Mouse (Mus musculus): ENCODE results near the gene Lrmda. TPM values are rescaled to one million over a fixed set of nuclear protein-coding genes. Genes with fewer than 3 reads are reported as not detected.
"Not testable (repeated sequence)": the region's sequence is repeated elsewhere in the genome, so short reads cannot be mapped to it uniquely, and the experiment has no call there.

Gene Lrmda
- polyA plus RNA-seq, 1 experiment from 2014 or later, result 0.95 TPM

GRCm38 (mm10) chr14:22587285-22587957, 567.9 kb downstream of the Lrmda start:
- Histone ChIP-seq H3K27ac (replicated peaks in 1 of 2; ENCODE audit: control insufficient read depth in 1 of 2, insufficient read depth in 1 of 2, low read depth in 2 of 2, low read length in 2 of 2) (no peak overlapping the region), H3K36me3 (ENCODE audit: control insufficient read depth, insufficient read depth, low read length) (no peaks in the 10 kb centered on the region), H3K27me3 (ENCODE audit: control insufficient read depth, insufficient read depth, low read length) (no peaks in the 10 kb centered on the region), H3K9me3 (ENCODE audit: control insufficient read depth, low read length) (no peaks in the 10 kb centered on the region), H3K9ac (ENCODE audit: low read length) (no peak overlapping the region), H3K4me3 (ENCODE audit: control insufficient read depth in 1 of 2, insufficient read depth in 1 of 2, low read depth in 1 of 2, low read length in 2 of 2) (no peak overlapping the region), H3K4me2 (ENCODE audit: low read length) (no peak overlapping the region), H3K4me1 (ENCODE audit: control insufficient read depth in 2 of 2, insufficient read depth in 2 of 2, low read length in 2 of 2) (peaks cover 0 to 7% of the 10 kb centered on the region in 2 experiments; a peak in 1 of 4 replicates)
- no peak for ATAC-seq (ENCODE audit: insufficient number of reproducible peaks, insufficient read depth, low FRiP score, low read depth)
- WGBS, result 84% methylated on average over 4 of the region's 4 CpGs

DNA sequence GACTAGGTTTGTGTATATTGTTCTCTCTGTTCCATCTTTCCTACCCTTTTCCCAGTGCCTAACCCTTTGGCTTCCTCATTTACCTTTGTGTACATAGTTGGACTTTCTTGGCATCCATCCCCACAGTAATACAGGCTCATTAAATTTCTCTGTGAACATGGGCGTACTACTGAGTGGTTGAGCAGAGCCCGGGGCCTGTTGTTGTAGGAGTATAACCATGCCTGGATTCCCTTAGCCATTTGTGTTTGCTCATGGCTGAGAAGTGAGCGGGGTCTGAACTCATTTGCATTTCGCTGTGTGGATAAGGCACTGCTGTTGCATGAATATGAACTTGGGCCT, 568.4 kb downstream of the Lrmda start:
- 95% methylated on average over 4 of the region's 4 CpGs for WGBS

DNA sequence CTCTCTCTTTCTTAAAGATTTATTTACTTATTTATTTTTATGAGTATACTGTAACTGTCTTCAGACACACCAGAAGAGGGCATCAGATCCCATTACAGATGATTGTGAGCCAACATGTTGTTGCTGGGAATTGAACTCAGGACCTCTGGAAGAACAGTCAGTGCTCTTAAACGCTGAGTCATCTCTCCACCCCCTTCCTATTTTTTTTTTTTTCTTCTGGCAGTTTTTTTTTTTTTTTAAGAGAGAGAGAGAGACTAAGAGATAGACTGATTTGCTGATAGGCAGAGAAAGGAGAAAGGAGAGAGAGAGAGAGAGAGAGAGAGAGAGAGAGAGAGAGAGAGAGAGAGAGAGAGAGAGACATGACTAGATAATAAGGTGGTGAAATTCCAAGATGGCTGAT, 568.9 kb downstream of the Lrmda start:
- H3K9ac ChIP-seq (ENCODE audit: low read length); H3K36me3 ChIP-seq (ENCODE audit: control insufficient read depth, insufficient read depth, low read length); H3K9me3 ChIP-seq (ENCODE audit: control insufficient read depth, low read length); H3K4me2 ChIP-seq (ENCODE audit: low read length); H3K4me3 ChIP-seq (ENCODE audit: control insufficient read depth in 1 of 2, insufficient read depth in 1 of 2, low read depth in 1 of 2, low read length in 2 of 2); H3K27ac ChIP-seq (replicated peaks in 1 of 2; ENCODE audit: control insufficient read depth in 1 of 2, insufficient read depth in 1 of 2, low read depth in 2 of 2, low read length in 2 of 2); H3K27me3 ChIP-seq (ENCODE audit: control insufficient read depth, insufficient read depth, low read length); H3K4me1 ChIP-seq (ENCODE audit: control insufficient read depth in 2 of 2, insufficient read depth in 2 of 2, low read length in 2 of 2); ATAC-seq (ENCODE audit: insufficient number of reproducible peaks, insufficient read depth, low FRiP score, low read depth): not testable (repeated sequence)
- 78% methylated on average over 1 of the region's 1 CpGs for WGBS

More for the DNA sequence above, 568.4 kb downstream of the Lrmda start:
- no peak for ATAC-seq (ENCODE audit: insufficient number of reproducible peaks, insufficient read depth, low FRiP score, low read depth)
- H3K4me2 ChIP-seq (ENCODE audit: low read length), result no peak overlapping the region
- H3K9me3 ChIP-seq (ENCODE audit: control insufficient read depth, low read length), result no peaks in the 10 kb centered on the region
- peaks cover 0 to 7% of the 10 kb centered on the region in 2 experiments; a peak in 1 of 4 replicates for H3K4me1 ChIP-seq (ENCODE audit: control insufficient read depth in 2 of 2, insufficient read depth in 2 of 2, low read length in 2 of 2)
- H3K4me3 ChIP-seq (ENCODE audit: control insufficient read depth in 1 of 2, insufficient read depth in 1 of 2, low read depth in 1 of 2, low read length in 2 of 2), result no peak overlapping the region
- H3K27ac ChIP-seq (replicated peaks in 1 of 2; ENCODE audit: control insufficient read depth in 1 of 2, insufficient read depth in 1 of 2, low read depth in 2 of 2, low read length in 2 of 2), result no peak overlapping the region
- no peak overlapping the region for H3K9ac ChIP-seq (ENCODE audit: low read length)
- H3K27me3 ChIP-seq (ENCODE audit: control insufficient read depth, insufficient read depth, low read length), result no peaks in the 10 kb centered on the region
- H3K36me3 ChIP-seq (ENCODE audit: control insufficient read depth, insufficient read depth, low read length), result no peaks in the 10 kb centered on the region

- Histone ChIP-seq H3K27me3 (ENCODE audit: control insufficient read depth, insufficient read depth, low read length) (no peaks in the 10 kb centered on the region), H3K4me2 (ENCODE audit: low read length) (no peak overlapping the region), H3K9ac (ENCODE audit: low read length) (no peak overlapping the region), H3K36me3 (ENCODE audit: control insufficient read depth, insufficient read depth, low read length) (no peaks in the 10 kb centered on the region), H3K4me1 (ENCODE audit: control insufficient read depth in 2 of 2, insufficient read depth in 2 of 2, low read length in 2 of 2) (peaks cover 0 to 7% of the 10 kb centered on the region in 2 experiments; a peak in 1 of 4 replicates), H3K9me3 (ENCODE audit: control insufficient read depth, low read length) (no peaks in the 10 kb centered on the region), H3K27ac (replicated peaks in 1 of 2; ENCODE audit: control insufficient read depth in 1 of 2, insufficient read depth in 1 of 2, low read depth in 2 of 2, low read length in 2 of 2) (no peak overlapping the region), H3K4me3 (ENCODE audit: control insufficient read depth in 1 of 2, insufficient read depth in 1 of 2, low read depth in 1 of 2, low read length in 2 of 2) (no peak overlapping the region)
- 67% methylated on average over 7 of the region's 7 CpGs for WGBS
- ATAC-seq (ENCODE audit: insufficient number of reproducible peaks, insufficient read depth, low FRiP score, low read depth), result no peak
These were observed 570.1 kb downstream of the Lrmda start for GRCm38 (mm10) chr14:22589503-22590215.

GRCm38 (mm10) chr14:22591186-22591585, 571.7 kb downstream of the Lrmda start:
- H3K27me3 ChIP-seq (ENCODE audit: control insufficient read depth, insufficient read depth, low read length), result no peaks in the 10 kb centered on the region
- H3K27ac ChIP-seq (replicated peaks in 1 of 2; ENCODE audit: control insufficient read depth in 1 of 2, insufficient read depth in 1 of 2, low read depth in 2 of 2, low read length in 2 of 2), result no peak overlapping the region
- H3K4me1 ChIP-seq (ENCODE audit: control insufficient read depth in 2 of 2, insufficient read depth in 2 of 2, low read length in 2 of 2), result peaks cover 0 to 7% of the 10 kb centered on the region in 2 experiments; a peak in 1 of 4 replicates
- WGBS, result 70% methylated on average over 2 of the region's 2 CpGs
- no peaks in the 10 kb centered on the region for H3K9me3 ChIP-seq (ENCODE audit: control insufficient read depth, low read length)
- no peaks in the 10 kb centered on the region for H3K36me3 ChIP-seq (ENCODE audit: control insufficient read depth, insufficient read depth, low read length)
- ATAC-seq (ENCODE audit: insufficient number of reproducible peaks, insufficient read depth, low FRiP score, low read depth), result no peak
- no peak overlapping the region for H3K9ac ChIP-seq (ENCODE audit: low read length)
- H3K4me2 ChIP-seq (ENCODE audit: low read length), result no peak overlapping the region
- H3K4me3 ChIP-seq (ENCODE audit: control insufficient read depth in 1 of 2, insufficient read depth in 1 of 2, low read depth in 1 of 2, low read length in 2 of 2), result no peak overlapping the region

GRCm38 (mm10) chr14:22597508-22597907, 578.0 kb downstream of the Lrmda start:
- ATAC-seq (ENCODE audit: insufficient number of reproducible peaks, insufficient read depth, low FRiP score, low read depth), result no peak
- Histone ChIP-seq H3K27ac (replicated peaks in 1 of 2; ENCODE audit: control insufficient read depth in 1 of 2, insufficient read depth in 1 of 2, low read depth in 2 of 2, low read length in 2 of 2) (no peak overlapping the region), H3K4me3 (ENCODE audit: control insufficient read depth in 1 of 2, insufficient read depth in 1 of 2, low read depth in 1 of 2, low read length in 2 of 2) (no peak overlapping the region), H3K9ac (ENCODE audit: low read length) (no peak overlapping the region), H3K9me3 (ENCODE audit: control insufficient read depth, low read length) (0 out of 2 replicates have a peak, but pooled peaks cover 4% of the 10 kb centered on the region), H3K4me2 (ENCODE audit: low read length) (no peak overlapping the region), H3K27me3 (ENCODE audit: control insufficient read depth, insufficient read depth, low read length) (no peaks in the 10 kb centered on the region), H3K36me3 (ENCODE audit: control insufficient read depth, insufficient read depth, low read length) (no peaks in the 10 kb centered on the region), H3K4me1 (ENCODE audit: control insufficient read depth in 2 of 2, insufficient read depth in 2 of 2, low read length in 2 of 2) (no peaks in the 10 kb centered on the region; a peak in 1 of 4 replicates)
- WGBS, result 41% methylated on average over 2 of the region's 2 CpGs

DNA sequence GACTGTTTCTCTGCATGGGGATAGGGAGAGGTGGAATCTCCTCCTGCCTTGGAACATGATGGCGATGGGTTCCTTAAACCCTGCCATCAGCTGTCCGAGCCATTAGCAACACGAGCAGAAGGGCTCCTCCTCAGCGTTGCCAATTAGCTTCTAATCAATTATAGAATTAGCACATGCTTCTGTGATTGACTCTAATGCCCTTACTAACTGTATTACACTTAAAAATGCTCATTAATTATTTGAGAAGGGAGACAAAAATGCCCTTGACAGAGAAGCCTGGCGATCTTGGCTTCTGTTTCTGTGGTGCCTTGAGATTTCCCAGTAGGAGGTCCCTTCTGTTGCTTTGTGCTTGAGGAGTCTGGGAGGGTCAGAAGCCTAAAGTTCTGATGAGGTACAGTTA, 579.1 kb downstream of the Lrmda start:
- Histone ChIP-seq H3K4me1 (ENCODE audit: control insufficient read depth in 2 of 2, insufficient read depth in 2 of 2, low read length in 2 of 2) (peaks cover 0 to 3% of the 10 kb centered on the region in 2 experiments; a peak in 1 of 4 replicates), H3K9me3 (ENCODE audit: control insufficient read depth, low read length) (0 out of 2 replicates have a peak, but pooled peaks cover 4% of the 10 kb centered on the region), H3K27ac (replicated peaks in 1 of 2; ENCODE audit: control insufficient read depth in 1 of 2, insufficient read depth in 1 of 2, low read depth in 2 of 2, low read length in 2 of 2) (no peak overlapping the region), H3K4me2 (ENCODE audit: low read length) (no peak overlapping the region), H3K27me3 (ENCODE audit: control insufficient read depth, insufficient read depth, low read length) (no peaks in the 10 kb centered on the region), H3K4me3 (ENCODE audit: control insufficient read depth in 1 of 2, insufficient read depth in 1 of 2, low read depth in 1 of 2, low read length in 2 of 2) (no peak overlapping the region), H3K36me3 (ENCODE audit: control insufficient read depth, insufficient read depth, low read length) (no peaks in the 10 kb centered on the region), H3K9ac (ENCODE audit: low read length) (no peak overlapping the region)
- ATAC-seq (ENCODE audit: insufficient number of reproducible peaks, insufficient read depth, low FRiP score, low read depth), result no peak
- 83% methylated on average over 5 of the region's 5 CpGs for WGBS

Data from heart, embryonic 14.5 days (tissue).